Comparison of ENCODE assay signal across 10 mouse cellular contexts in genomic region chr8:44933478-44933877, GRCm38 (mm10). TPM values are rescaled to one million over a fixed set of nuclear protein-coding genes. Genes with fewer than 3 reads are reported as not detected.
A peak's percentile ranks its signal among the peaks of the same experiment; 100 is the strongest.
DNase-seq lines count a peak whose midpoint lies in the region; ATAC-seq and TF ChIP-seq lines count a peak whose summit lies in the region.
"Had no signal": no experiment of that assay in that cellular context is flagged by ENCODE, and none has a peak within 500 bp of the region (broad histone marks: within the 10 kb centered on the region; RNA-seq: fewer than 3 reads in every experiment).

No protein-coding gene starts in this region.

- H3K27ac ChIP-seq in heart, embryonic 10.5 days = no peak overlapping the region
- H3K27ac ChIP-seq in forebrain, embryonic 11.5 days (ENCODE audit: low read depth, low read length) = no peak overlapping the region
- no peak overlapping the region for H3K27ac ChIP-seq in limb, embryonic 14.5 days (replicated peaks; ENCODE audit: low read depth, low read length)

- H3K4me2 ChIP-seq in forebrain, embryonic 11.5 days (ENCODE audit: low read depth, low read length, severe bottlenecking) = peak overlapping the region; percentile 72; the same call in 1 of the 2 replicates
- H3K4me2 ChIP-seq in limb, embryonic 14.5 days (replicated peaks; ENCODE audit: low read depth, low read length, severe bottlenecking) = peak overlapping the region; percentile 52

- no peak for ATAC-seq in forebrain, embryonic 11.5 days (replicated peaks; ENCODE audit: low FRiP score)
- ATAC-seq in limb, embryonic 14.5 days (ENCODE audit: low FRiP score, low read depth) = no peak

- no peak overlapping the region for H3K9ac ChIP-seq in forebrain, embryonic 11.5 days (ENCODE audit: low read length)
- H3K9ac ChIP-seq in limb, embryonic 14.5 days (ENCODE audit: low read depth, low read length, severe bottlenecking) = 0 out of 2 replicates have a peak overlapping the region, but pooled peaks have one; percentile 78

- peaks cover 4% of the 10 kb centered on the region; the same call in 1 of the 2 replicates for H3K4me1 ChIP-seq in heart, embryonic 10.5 days
- 0 out of 2 replicates have a peak, but pooled peaks cover 3% of the 10 kb centered on the region for H3K4me1 ChIP-seq in forebrain, embryonic 11.5 days (replicated peaks; ENCODE audit: control insufficient read depth, insufficient read depth, low read length)
- H3K4me1 ChIP-seq in limb, embryonic 14.5 days (ENCODE audit: control insufficient read depth, insufficient read depth, low read length) = no peaks in the 10 kb centered on the region

- H3K9me3 ChIP-seq in heart, embryonic 10.5 days = no peaks in the 10 kb centered on the region
- no peaks in the 10 kb centered on the region for H3K9me3 ChIP-seq in forebrain, embryonic 11.5 days (ENCODE audit: control insufficient read depth, low read length)
- peaks cover 7% of the 10 kb centered on the region; the same call in 1 of the 2 replicates for H3K9me3 ChIP-seq in limb, embryonic 14.5 days (ENCODE audit: control insufficient read depth, low read length)

- TF ChIP-seq POLR2A in limb, embryonic 14.5 days (IDR thresholded peaks at IDR 0.05; ENCODE audit: borderline replicate concordance, extremely low read depth, insufficient read depth, insufficient read length) = no peak

- no peaks in the 10 kb centered on the region for H3K36me3 ChIP-seq in heart, embryonic 10.5 days
- H3K36me3 ChIP-seq in forebrain, embryonic 11.5 days (ENCODE audit: control insufficient read depth, insufficient read depth, low read length) = no peaks in the 10 kb centered on the region
- H3K36me3 ChIP-seq in limb, embryonic 14.5 days (ENCODE audit: control insufficient read depth, insufficient read depth, low read length) = no peaks in the 10 kb centered on the region

- intact Hi-C loops in left cerebral cortex, postnatal 14 days (cut with DNase I) = no loop called here

- 44% methylated on average over 6 of the region's 6 CpGs for WGBS in heart, embryonic 10.5 days
- WGBS in forebrain, embryonic 11.5 days = 43% methylated on average over 6 of the region's 6 CpGs
- WGBS in limb, embryonic 14.5 days = 43% methylated on average over 6 of the region's 6 CpGs

- no peak for DNase-seq in heart, embryonic 10.5 days (ENCODE audit: low spot score)
- no peak for DNase-seq in heart, adult 18-20 months
- peak; percentile 78 for DNase-seq in brain, adult 2 months (ENCODE audit: low read depth, low spot score)
- DNase-seq in forebrain, embryonic 11.5 days (ENCODE audit: low spot score) = no peak
- no peak for DNase-seq in limb, embryonic 14.5 days (ENCODE audit: low spot score)
- no peak for DNase-seq in layer of hippocampus, adult 11-12 months (ENCODE audit: low spot score)
- DNase-seq in left cerebral cortex, postnatal 14 days (ENCODE audit: low spot score in 2 of 2) = no peak
- DNase-seq in left cerebral cortex, adult 8-10 months (ENCODE audit: low spot score in 2 of 2) = no peak
- DNase-seq: thymus, postnatal 25 days had no signal

- peak overlapping the region; percentile 80 for H3K4me3 ChIP-seq in heart, embryonic 10.5 days
- H3K4me3 ChIP-seq in forebrain, embryonic 11.5 days (ENCODE audit: low read depth, low read length) = peak overlapping the region; percentile 73; the same call in 1 of the 2 replicates
- peak overlapping the region; percentile 87 for H3K4me3 ChIP-seq in limb, embryonic 14.5 days (replicated peaks; ENCODE audit: low read length)

- H3K27me3 ChIP-seq in heart, embryonic 10.5 days (ENCODE audit: insufficient read depth, poor library complexity, severe bottlenecking) = no peaks in the 10 kb centered on the region
- H3K27me3 ChIP-seq in forebrain, embryonic 11.5 days (ENCODE audit: control insufficient read depth, insufficient read depth, low read length) = no peaks in the 10 kb centered on the region
- H3K27me3 ChIP-seq in limb, embryonic 14.5 days (ENCODE audit: control insufficient read depth, insufficient read depth, low read length) = no peaks in the 10 kb centered on the region
- H3K27me3 ChIP-seq: CH12.LX had no signal

RNA-seq across cellular contexts. Expression of gene Fat1, which starts 1.8 kb away (rescaled TPM):
- 16.2 and 18.0 TPM in 2 replicates for polyA plus RNA-seq in heart, embryonic 10.5 days (2016; fragmentation: Nextera tagmentation; extraction: Ambion mirVana)
- total RNA-seq in heart, adult 18-20 months (2021) = 10 to 100 TPM; 13.8 to 14.1 TPM
- polyA plus RNA-seq in forebrain, embryonic 11.5 days (2014; fragmentation: Nextera tagmentation; extraction: Ambion mirVana) = 35.2 and 35.5 TPM in 2 replicates
- 81.1 and 108 TPM in 2 replicates for polyA plus RNA-seq in limb, embryonic 14.5 days (2012; rRNA removed)
- 56.6 and 60.7 TPM in 2 replicates for polyA plus RNA-seq in limb, embryonic 14.5 days (2014; fragmentation: Nextera tagmentation; extraction: Ambion mirVana)
- total RNA-seq in left cerebral cortex, postnatal 14 days (2021) = 10 to 100 TPM; 34.2 to 37.4 TPM
- 10 to 100 TPM; 27.9 to 40.8 (median 32.8) TPM for total RNA-seq in left cerebral cortex, adult 8-10 months (2022)
